Mouse (Mus musculus) urinary bladder, postnatal 14 days (tissue): Measurements from ENCODE around the gene Sec31b.

Experiments
- DNase-seq: peaks from one replicate; pipeline ENCODE4 v3.0.0; 2021; ENCODE audit warnings: low spot score

Sec31b gene

DNA sequence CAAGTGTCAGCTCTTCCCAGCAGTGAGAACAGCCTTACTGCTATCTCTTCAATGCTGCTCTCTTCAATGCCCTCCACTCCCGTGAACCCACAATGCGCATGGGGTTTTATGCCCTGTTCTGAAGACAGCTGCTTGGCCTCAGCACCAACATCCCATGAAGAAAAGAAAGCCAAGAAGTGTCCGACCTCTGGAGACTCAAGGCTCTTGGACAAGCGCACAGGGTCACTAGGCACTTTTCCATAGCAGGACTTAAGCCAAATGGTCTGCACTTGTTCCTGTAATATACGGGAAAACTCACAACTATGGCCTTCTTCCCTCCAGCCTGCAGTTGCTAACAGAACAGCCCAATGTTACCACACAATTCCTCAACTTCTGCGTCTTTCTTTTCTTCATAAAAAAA is 70.4 kb downstream of the Sec31b start:
- no peak for DNase-seq

DNA sequence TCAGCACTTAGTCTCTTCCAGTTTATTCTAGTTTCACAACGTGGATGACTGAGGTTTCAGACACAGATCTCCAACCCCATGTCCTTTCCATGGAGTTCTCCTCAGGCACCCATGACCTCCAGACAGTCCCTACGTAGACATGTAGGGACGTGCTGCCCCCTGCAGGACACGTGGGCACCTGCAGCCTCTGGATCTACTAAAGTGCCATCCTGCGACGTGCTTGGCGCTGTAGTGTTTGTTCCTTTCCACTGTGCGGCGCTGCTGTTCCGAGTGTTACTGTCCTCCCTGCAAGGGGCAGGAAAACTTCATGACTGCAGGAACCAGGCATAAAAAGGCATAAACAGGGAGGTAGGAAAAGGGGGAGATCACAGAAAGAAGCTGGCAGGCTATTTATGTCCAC is 71.5 kb downstream of the Sec31b start:
- peak; percentile 82 for DNase-seq
